Comparison of ENCODE assay signal across 30 mouse cellular contexts in the genomic region with DNA sequence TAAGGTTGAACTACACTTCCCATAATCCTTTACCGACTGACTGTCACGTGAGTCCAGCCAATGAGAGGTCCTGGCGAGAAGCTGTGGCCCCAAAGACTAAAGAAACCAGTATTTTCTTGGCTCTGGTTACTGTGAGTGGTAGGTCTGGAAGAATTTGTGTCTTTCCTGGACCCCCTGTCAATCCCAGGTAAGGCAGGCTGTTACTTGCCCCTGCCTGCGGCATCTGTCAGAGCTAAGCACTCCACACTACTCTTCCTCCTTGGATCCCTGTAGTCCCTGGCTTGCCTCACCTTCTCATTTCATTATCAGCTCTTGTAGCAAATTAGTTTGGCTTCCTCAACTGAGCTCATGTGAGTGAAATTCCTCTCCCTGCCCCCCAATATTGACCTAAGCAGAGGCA. TPM values are rescaled to one million over a fixed set of nuclear protein-coding genes. Genes with fewer than 3 reads are reported as not detected.
"Had no signal": no experiment of that assay in that cellular context is flagged by ENCODE, and none has a peak within 500 bp of the region (broad histone marks: within the 10 kb centered on the region; RNA-seq: fewer than 3 reads in every experiment).

No protein-coding gene starts in this region.

- H3K27ac ChIP-seq: gastrocnemius, adult 2 months; heart, embryonic 10.5 days; heart, embryonic 13.5 days; heart, embryonic 15.5 days; hindbrain, embryonic 14.5 days; intestine, embryonic 15.5 days; layer of hippocampus, adult 2 months; left cerebral cortex, adult 2 months; limb, embryonic 10.5 days; limb, embryonic 12.5 days; liver, embryonic 13.5 days; liver, embryonic 15.5 days had no signal

- H3K9me3 ChIP-seq: heart, embryonic 10.5 days; heart, embryonic 13.5 days; heart, embryonic 15.5 days; intestine, embryonic 15.5 days; limb, embryonic 10.5 days; limb, embryonic 12.5 days; liver, embryonic 13.5 days; liver, embryonic 15.5 days had no signal

- H3K36me3 ChIP-seq: heart, embryonic 10.5 days; heart, embryonic 13.5 days; heart, embryonic 15.5 days; intestine, embryonic 15.5 days; limb, embryonic 10.5 days; limb, embryonic 12.5 days; liver, embryonic 13.5 days; liver, embryonic 15.5 days had no signal

- ATAC-seq: hindbrain, embryonic 16.5 days; inflammation-experienced regulatory T-cells, adult 6 months; intestine, embryonic 15.5 days; intestine, postnatal 0 days had no signal

- H3K4me3 ChIP-seq: gastrocnemius, adult 2 months; heart, embryonic 10.5 days; heart, embryonic 13.5 days; heart, embryonic 15.5 days; intestine, embryonic 15.5 days; layer of hippocampus, adult 2 months; left cerebral cortex, adult 2 months; limb, embryonic 10.5 days; limb, embryonic 12.5 days; liver, embryonic 13.5 days; liver, embryonic 15.5 days had no signal

- H3K9ac ChIP-seq: heart, embryonic 13.5 days; heart, embryonic 15.5 days; hindbrain, embryonic 14.5 days; intestine, embryonic 15.5 days; limb, embryonic 12.5 days; liver, embryonic 13.5 days; liver, embryonic 15.5 days had no signal

- H3K4me2 ChIP-seq: heart, embryonic 13.5 days; heart, embryonic 15.5 days; hindbrain, embryonic 14.5 days; intestine, embryonic 15.5 days; limb, embryonic 12.5 days; liver, embryonic 11.5 days; liver, embryonic 13.5 days; liver, embryonic 15.5 days had no signal

- H3K27me3 ChIP-seq: intestine, embryonic 15.5 days; liver, embryonic 13.5 days had no signal

- DNase-seq: gastrocnemius, adult 2 months; gastrocnemius, postnatal 10 days; gastrocnemius, postnatal 25 days; heart, adult 18-20 months; heart, postnatal 14 days; heart, postnatal 36 days; kidney, adult 18-20 months; kidney, adult 8-10 months; kidney, postnatal 10 days; kidney, postnatal 25 days; kidney, postnatal 4 days; liver; liver, embryonic 13.5 days had no signal

- H3K4me1 ChIP-seq: heart, embryonic 10.5 days; heart, embryonic 13.5 days; heart, embryonic 15.5 days; intestine, embryonic 15.5 days; limb, embryonic 10.5 days; limb, embryonic 12.5 days; liver, embryonic 13.5 days; liver, embryonic 15.5 days had no signal

RNA-seq across cellular contexts. Expression of a gene that starts 30.5 kb away (rescaled TPM):
- total RNA-seq: gastrocnemius, adult 2 months; granulocyte monocyte progenitor cell, adult 5-6 weeks; hematopoietic stem cell, adult 5-6 weeks; left cerebral cortex, postnatal 14 days had no signal
- polyA plus RNA-seq: inflammation-experienced regulatory T-cells, adult 6 months; liver, embryonic 15.5 days had no signal
